Mouse (Mus musculus): ENCODE results near the gene Brpf1.

The Brpf1 gene

GRCm38 (mm10) chr6:113306322-113306985 lies 483 bp upstream of the Brpf1 start:
- under 1% methylated on average over 49 of the region's 50 CpGs for WGBS

DNA sequence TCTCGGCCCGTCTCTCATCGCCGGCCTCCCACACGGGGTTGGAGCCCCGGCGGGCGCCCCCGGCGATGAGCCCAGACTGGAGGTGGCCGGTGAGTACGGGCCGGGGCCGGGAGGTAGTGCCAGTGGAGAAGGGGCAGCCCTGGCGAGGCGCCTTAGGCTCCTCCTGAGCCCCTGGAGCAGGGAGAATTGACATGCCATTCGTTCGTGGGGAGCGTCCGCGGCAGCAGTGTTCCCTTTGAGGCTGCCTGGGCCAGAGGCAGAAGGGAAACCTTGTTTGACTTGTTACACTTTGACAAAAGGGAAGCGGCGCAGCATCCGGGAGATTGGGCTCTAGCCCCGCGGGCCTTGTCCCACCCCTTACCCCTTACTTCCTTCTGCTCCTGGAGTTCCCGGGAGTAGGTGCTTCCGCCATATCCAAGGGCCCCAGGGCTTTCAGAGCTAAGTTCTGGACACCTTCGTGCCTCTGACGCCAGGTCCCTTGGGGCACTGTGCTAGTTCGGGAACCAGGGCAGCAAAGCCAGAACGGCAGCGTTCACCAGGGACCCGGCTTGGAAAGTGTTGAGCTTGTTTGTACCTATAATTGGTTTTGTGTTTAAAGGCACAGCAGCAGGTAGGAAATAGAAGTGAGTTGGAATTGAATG lies 664 bp downstream of the Brpf1 start:
- under 1% methylated on average over 34 of the region's 34 CpGs for WGBS

DNA sequence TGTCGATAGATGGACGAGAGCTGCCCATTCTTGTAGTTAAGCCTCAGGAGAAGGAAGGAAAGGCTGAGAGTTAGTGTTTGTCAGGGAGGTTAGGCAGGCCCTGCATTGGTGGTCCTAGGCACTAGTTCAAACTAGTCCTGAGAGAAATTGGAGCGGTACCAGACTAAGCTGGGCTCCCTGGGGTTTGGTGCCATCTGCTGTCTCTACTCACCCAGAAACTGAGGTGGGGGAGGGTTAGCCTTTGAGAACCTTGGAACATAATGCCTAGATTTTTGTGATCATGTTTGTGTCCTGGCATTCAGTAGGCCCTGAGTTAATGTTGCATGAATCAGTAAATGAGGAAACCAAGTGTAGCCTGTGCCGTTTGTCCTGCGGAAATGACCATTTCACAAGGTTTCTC lies 1.2 kb downstream of the Brpf1 start:
- 14% methylated on average over 5 of the region's 5 CpGs for WGBS

- 69% methylated on average over 3 of the region's 3 CpGs for WGBS
Measured at GRCm38 (mm10) chr6:113315972-113316371, 9.0 kb downstream of the Brpf1 start.

GRCm38 (mm10) chr6:113326533-113327315 lies 19.8 kb downstream of the Brpf1 start, which contains the start of gene Ogg1:
Gene Ogg1, plus strand, starts transcription at chr6:113326972.
- under 1% methylated on average over 52 of the region's 52 CpGs for WGBS

GRCm38 (mm10) chr6:113329396-113329795 lies 22.5 kb downstream of the Brpf1 start:
- WGBS, result 91% methylated on average over 1 of the region's 1 CpGs

- 57% methylated on average over 2 of the region's 2 CpGs for WGBS
Measured at GRCm38 (mm10) chr6:113330547-113330946, 23.6 kb downstream of the Brpf1 start.

GRCm38 (mm10) chr6:113331721-113332120 lies 24.8 kb downstream of the Brpf1 start:
- WGBS, result 93% methylated on average over 11 of the region's 11 CpGs

GRCm38 (mm10) chr6:113332734-113333133 lies 25.8 kb downstream of the Brpf1 start:
- WGBS, result 65% methylated on average over 6 of the region's 6 CpGs

- WGBS, result 41% methylated on average over 14 of the region's 14 CpGs
Measured at GRCm38 (mm10) chr6:113333137-113333950, 26.4 kb downstream of the Brpf1 start.

- WGBS, result 64% methylated on average over 6 of the region's 6 CpGs
Measured at GRCm38 (mm10) chr6:113334216-113334615, 27.3 kb downstream of the Brpf1 start.

DNA sequence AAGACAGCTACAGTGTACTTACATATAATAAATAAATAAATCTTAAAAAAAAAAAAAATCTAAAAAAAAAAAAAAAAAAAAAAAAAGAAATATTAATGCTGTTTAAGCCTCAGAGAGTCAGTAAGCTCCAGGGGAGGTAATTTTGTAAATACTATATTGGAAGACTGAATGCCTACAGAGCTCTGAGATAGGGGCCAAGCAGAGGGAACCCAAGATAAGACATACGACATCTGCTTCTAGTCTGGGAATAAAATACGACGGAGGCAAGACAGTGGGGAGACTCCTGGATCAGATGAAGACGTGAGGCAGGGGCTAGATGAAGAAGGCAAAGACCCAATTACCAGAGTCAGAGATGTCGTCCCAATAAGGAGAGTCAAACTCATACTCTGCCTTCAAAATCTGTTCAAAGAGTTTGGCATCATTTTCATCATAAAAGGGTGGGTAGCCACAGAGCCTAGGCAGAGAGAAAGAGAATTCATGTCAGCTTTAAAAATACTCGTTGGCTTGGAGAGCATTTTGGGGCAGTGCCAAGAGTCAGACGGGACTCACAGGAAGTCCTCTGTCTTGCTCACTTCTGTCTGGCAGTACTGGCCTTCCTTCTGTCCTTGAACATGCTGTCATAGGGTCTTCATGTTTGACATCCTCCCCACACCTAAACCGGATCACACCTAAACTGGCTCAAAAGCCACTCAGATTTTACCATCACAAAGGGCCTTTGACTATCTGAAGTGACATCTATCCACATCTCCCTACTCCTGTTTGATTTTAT lies 30.1 kb downstream of the Brpf1 start:
- 36% methylated on average over 8 of the region's 8 CpGs for whole genome bisulfite sequencing

- WGBS, result 70% methylated on average over 6 of the region's 6 CpGs
Measured at GRCm38 (mm10) chr6:113341574-113341973, 34.6 kb downstream of the Brpf1 start.

- WGBS, result 22% methylated on average over 4 of the region's 7 CpGs
Measured at GRCm38 (mm10) chr6:113342297-113342696, 35.4 kb downstream of the Brpf1 start.

DNA sequence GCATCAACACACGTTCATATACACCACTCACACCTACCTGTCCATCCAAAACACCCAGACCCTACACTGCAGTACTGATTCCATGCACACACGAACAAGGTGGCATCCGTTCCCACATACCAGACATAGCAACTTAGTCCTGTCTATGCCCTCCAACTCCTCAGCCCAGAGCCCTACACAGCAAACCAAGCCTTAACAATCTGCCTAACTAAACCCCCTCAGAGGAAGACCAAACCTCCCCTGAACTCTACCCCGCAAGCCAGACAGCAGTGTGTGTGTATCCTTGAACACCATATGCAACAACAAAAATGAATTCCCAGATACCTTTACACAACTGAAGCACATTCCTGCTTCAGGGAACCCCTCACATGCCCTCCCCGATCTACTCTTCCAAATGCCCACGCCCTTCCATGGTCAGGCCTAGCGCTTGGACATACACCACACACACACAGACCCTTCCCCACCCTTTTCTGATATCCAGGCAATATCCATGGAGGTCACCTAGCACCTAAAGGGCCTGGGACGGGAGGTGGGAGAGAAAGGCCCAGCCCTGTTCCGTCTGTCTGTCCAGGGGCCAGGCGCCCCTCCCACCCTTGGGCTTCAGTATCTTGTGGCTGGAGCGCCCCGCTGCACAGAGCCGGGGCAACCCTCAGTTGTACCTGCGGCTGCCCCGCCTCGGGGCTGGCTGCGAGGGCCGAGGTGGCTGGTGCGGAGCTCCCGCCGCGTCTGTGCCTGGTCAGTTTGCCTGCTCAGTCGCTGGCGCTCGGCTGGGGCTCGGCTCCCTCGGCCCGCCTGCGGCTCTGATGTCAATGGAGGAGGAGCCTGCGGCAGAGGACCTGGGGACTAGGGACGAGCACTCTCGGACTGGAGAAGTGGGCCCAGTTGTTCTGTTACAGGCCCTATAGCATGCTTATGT lies 36.5 kb downstream of the Brpf1 start, which contains the start of gene Camk1:
TSS of gene Camk1 (minus strand) at position 808 of the 916 bp plus-strand sequence.
- WGBS, result 15% methylated on average over 32 of the region's 32 CpGs

DNA sequence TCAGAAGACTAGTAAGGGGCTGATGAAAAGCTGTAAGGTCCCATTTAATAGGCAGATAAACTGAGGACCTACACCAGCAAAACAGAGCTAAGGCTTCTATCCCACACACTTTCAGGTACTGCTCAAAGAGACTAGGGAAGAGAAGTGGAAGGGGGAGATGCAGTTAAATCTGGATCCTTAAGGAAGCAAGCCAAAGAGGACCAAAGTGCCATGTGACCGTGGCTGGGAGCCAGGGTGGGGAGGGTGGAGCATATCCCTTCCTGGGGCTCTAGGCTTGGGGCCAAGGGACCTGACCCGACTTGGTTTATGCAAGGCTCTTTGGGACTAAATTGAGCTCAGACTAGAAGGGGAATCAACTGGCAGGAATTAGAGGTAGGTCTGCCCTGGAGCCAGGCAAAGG lies 37.4 kb downstream of the Brpf1 start:
- WGBS, result 27% methylated on average over 2 of the region's 2 CpGs

- WGBS, result 85% methylated on average over 4 of the region's 4 CpGs
Measured at GRCm38 (mm10) chr6:113346897-113347296, 40.0 kb downstream of the Brpf1 start.

DNA sequence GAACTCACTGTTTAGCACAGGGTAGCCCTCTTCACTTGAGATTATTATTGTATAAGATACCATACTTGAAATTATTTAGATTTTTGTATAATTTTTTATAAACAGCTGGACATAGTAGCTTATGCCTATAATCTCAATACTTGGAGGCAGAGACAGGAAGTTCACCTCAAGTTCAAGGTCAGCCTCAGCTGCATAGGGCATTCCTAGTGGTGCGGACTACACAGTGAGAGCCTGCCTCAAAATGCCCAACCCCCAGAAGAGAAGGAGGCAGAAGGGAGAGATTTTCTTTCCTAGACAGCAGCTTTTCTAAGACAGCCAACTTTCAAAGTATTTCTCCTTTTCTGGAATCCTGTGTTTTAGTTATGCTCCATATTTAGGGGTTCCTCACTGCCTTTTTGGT lies 44.2 kb downstream of the Brpf1 start:
- WGBS, result 84% methylated on average over 1 of the region's 1 CpGs

- WGBS, result 58% methylated on average over 10 of the region's 10 CpGs
Measured at GRCm38 (mm10) chr6:113351653-113352052, 44.7 kb downstream of the Brpf1 start.

- WGBS, result 81% methylated on average over 3 of the region's 3 CpGs
Measured at GRCm38 (mm10) chr6:113352820-113353219, 45.9 kb downstream of the Brpf1 start.
